Mouse (Mus musculus) NIH3T3 (cell line): ENCODE measurements around the gene Mageb4.
"Not testable (repeated sequence)": the region's sequence is repeated elsewhere in the genome, so short reads cannot be mapped to it uniquely, and the experiment has no call there.

ENCODE experiments used
- DNase-seq: peaks from one replicate; pipeline ENCODE4 v3.0.0-alpha.2; 2012; ENCODE audit warnings: low read depth

Mageb4 gene

GRCm38 (mm10) chrX:86304993-86305392 is at the start of gene Mageb4:
Gene Mageb4 (minus strand): TSS chrX:86305093.
- DNase-seq: not testable (repeated sequence)

- DNase-seq: not testable (repeated sequence)
These were observed 20.3 kb downstream of the Mageb4 start for GRCm38 (mm10) chrX:86284597-86284996.

GRCm38 (mm10) chrX:86245950-86246349 is 58.9 kb downstream of the Mageb4 start:
- not testable (repeated sequence) for DNase-seq

GRCm38 (mm10) chrX:86237246-86237645 is 67.6 kb downstream of the Mageb4 start:
- no peak for DNase-seq
